Mouse (Mus musculus) cerebellum, postnatal 36 days (tissue): ENCODE measurements around the gene Chn2.
A peak's percentile ranks its signal among the peaks of the same experiment; 100 is the strongest.

Source experiments
- DNase-seq, 2 experiments: peaks; one replicate each; pipeline ENCODE4 v3.0.0; 2021 to 2022; ENCODE audit warnings: mixed read lengths in 2 of 2

Gene Chn2

GRCm38 (mm10) chr6:54253206-54253605 lies 213.9 kb downstream of the Chn2 start:
- DNase-seq = peak; percentile 55 to 58

GRCm38 (mm10) chr6:54253881-54254280 lies 214.5 kb downstream of the Chn2 start:
- no peak for DNase-seq

GRCm38 (mm10) chr6:54254759-54255158 lies 215.4 kb downstream of the Chn2 start:
- DNase-seq = no peak

GRCm38 (mm10) chr6:54255321-54255720 lies 216.0 kb downstream of the Chn2 start:
- DNase-seq = no peak

- DNase-seq = no peak
These were observed 217.0 kb downstream of the Chn2 start for GRCm38 (mm10) chr6:54256397-54256796.

GRCm38 (mm10) chr6:54257552-54257951 lies 218.2 kb downstream of the Chn2 start:
- no peak for DNase-seq

- no peak for DNase-seq
These were observed 219.1 kb downstream of the Chn2 start for GRCm38 (mm10) chr6:54258462-54258861.

- DNase-seq = no peak
These were observed 223.4 kb downstream of the Chn2 start for GRCm38 (mm10) chr6:54262732-54263131.

GRCm38 (mm10) chr6:54263890-54264289 lies 224.5 kb downstream of the Chn2 start:
- DNase-seq = no peak

GRCm38 (mm10) chr6:54264537-54264936 lies 225.2 kb downstream of the Chn2 start:
- no peak for DNase-seq

GRCm38 (mm10) chr6:54265384-54265783 lies 226.0 kb downstream of the Chn2 start:
- no peak for DNase-seq

GRCm38 (mm10) chr6:54272556-54273378 lies 233.4 kb downstream of the Chn2 start:
- DNase-seq = no peak

- no peak for DNase-seq
These were observed 234.0 kb downstream of the Chn2 start for GRCm38 (mm10) chr6:54273379-54273730.

GRCm38 (mm10) chr6:54277234-54277633 lies 237.9 kb downstream of the Chn2 start:
- DNase-seq = no peak

GRCm38 (mm10) chr6:54277828-54278227 lies 238.5 kb downstream of the Chn2 start:
- DNase-seq = no peak

- no peak for DNase-seq
These were observed 239.3 kb downstream of the Chn2 start for GRCm38 (mm10) chr6:54278613-54279012.

GRCm38 (mm10) chr6:54279391-54279790 lies 240.0 kb downstream of the Chn2 start:
- no peak for DNase-seq

- no peak for DNase-seq
These were observed 240.9 kb downstream of the Chn2 start for GRCm38 (mm10) chr6:54280248-54280647.

GRCm38 (mm10) chr6:54283299-54283698 lies 243.9 kb downstream of the Chn2 start:
- no peak for DNase-seq

- no peak for DNase-seq
These were observed 244.9 kb downstream of the Chn2 start for GRCm38 (mm10) chr6:54284167-54284711.

- no peak for DNase-seq
These were observed 247.5 kb downstream of the Chn2 start for GRCm38 (mm10) chr6:54286813-54287212.

- DNase-seq = no peak
These were observed 250.6 kb downstream of the Chn2 start for GRCm38 (mm10) chr6:54289774-54290500.

- no peak for DNase-seq
These were observed 257.9 kb downstream of the Chn2 start for GRCm38 (mm10) chr6:54297231-54297630.

- no peak for DNase-seq
These were observed 260.1 kb downstream of the Chn2 start for GRCm38 (mm10) chr6:54299417-54299816.
